Mouse (Mus musculus) gastrocnemius, postnatal 25 days (tissue): ENCODE results near the gene Spire2. TPM values are rescaled to one million over a fixed set of nuclear protein-coding genes. Genes with fewer than 3 reads are reported as not detected.
"Not testable (repeated sequence)": the region's sequence is repeated elsewhere in the genome, so short reads cannot be mapped to it uniquely, and the experiment has no call there.

ENCODE experiments used
- DNase-seq: peaks from one replicate; pipeline ENCODE4 v3.0.0; 2022
- long read RNA-seq, 2 experiments: library from polyadenylated mRNA; stranded (forward); transcript quantifications; one replicate each; pipeline ENCODE4 v2.0.0; 2021
- total RNA-seq, 2 experiments: library from RNA; stranded (reverse); gene quantifications; 1 replicate in 1 of 2; 2 replicates in 1 of 2; pipeline ENCODE4 v1.2.3; 2021

Gene Spire2
- under 1 TPM; 0.19 to 0.49 TPM for total RNA-seq
- long read RNA-seq, experiment 1: 0 reads
- long read RNA-seq, experiment 2: 0 reads

- DNase-seq: peak; percentile 56
Measured at GRCm38 (mm10) chr8:123332262-123333090, at the start of gene Spire2. Gene Spire2, plus strand, starts transcription at chr8:123332713.

DNA sequence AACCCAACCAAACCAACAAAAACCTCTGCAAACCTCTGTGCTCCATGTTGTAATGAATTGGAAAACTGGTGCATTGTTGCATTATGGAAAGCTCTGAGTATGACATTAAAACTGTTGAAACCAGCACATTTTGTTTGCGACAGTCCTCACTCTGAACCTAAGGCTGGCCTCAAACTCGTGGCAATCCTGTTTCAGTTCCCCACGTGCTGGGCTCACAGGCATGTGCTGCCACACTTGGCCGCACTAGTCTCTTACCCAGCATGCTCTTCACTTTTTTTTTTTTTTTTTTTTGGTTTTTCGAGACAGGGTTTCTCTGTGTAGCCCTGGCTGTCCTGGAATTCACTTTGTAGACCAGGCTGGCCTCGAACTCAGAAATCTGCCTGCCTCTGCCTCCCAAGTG, 49.5 kb upstream of the Spire2 start:
- DNase-seq: not testable (repeated sequence)

- no peak for DNase-seq
Measured at GRCm38 (mm10) chr8:123283991-123284390, 48.5 kb upstream of the Spire2 start.

DNA sequence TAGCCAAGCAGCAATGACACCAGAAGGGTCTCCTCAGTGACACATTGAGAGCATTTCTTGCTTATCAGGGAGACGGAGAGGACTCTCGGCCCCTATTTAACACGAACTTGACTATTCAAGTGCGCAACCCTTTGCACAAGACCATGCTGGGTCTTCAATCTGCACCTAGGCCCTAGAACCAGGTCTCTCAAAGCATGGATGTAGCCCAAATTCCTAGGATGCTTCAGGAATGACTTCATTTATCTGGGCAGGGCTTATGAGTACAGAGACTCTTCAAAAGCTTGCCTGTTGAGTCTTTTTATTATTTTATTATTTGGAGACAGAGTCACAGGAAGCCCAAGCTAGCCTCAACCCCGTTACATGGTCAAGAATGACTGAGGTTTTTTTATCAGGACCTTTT, 48.0 kb upstream of the Spire2 start:
- no peak for DNase-seq

DNA sequence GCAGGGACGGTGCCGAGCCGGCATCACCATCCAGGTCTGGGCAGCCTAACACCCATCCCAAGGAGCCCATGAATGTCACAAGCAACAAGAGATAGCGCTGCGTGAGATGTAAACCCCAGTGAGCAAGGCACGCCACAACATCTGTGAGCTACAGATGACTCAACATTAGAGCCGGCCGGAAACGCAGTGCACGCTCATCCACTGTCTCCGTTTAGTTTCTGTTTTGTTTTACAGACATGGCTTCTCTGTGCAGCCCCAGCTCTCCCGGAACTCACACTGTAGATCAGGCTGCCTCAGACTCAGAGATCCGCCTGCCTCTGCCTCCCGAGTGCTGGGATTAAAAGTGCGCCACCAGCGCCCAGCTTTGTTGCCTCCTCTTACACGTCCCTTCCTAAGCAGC, 45.2 kb upstream of the Spire2 start:
- no peak for DNase-seq

GRCm38 (mm10) chr8:123290166-123290565, 42.3 kb upstream of the Spire2 start:
- no peak for DNase-seq

DNA sequence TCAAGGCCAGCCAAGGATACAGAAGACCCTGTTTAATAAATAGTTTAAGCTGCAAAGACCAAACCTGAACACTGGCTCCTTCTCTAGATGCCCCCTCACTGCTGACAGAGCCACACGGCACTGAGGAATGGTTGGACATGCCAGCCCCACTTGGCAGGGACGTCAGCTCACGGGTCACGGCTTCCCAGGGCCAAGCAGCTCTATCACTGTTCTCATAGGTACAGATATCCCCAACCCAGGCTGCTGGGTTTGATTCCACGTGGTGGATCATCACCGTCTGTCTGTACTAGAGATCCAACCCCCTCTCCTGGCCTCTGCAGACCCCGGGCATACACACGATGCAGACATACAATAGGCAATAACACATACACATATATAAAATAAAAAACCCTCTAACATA, 41.8 kb upstream of the Spire2 start:
- no peak for DNase-seq

DNA sequence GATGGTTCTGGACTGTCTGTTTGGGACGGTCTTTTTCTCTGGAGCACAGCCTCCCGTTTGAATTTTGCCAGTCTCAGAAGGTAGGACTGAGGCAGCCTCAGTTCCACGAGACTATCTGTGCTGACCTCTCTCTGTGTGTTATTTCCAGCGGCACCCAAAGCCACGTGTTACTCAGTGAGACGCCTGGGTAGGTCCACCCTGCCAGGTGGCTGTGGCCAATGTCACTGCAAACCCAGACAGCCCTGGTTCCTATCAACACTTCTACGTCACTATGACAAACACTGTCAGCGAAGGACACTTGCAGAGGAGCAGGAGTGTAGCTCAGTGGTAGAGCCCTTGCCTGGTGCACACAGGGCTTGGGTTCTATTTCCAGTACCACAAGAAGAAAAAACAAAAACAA, 40.8 kb upstream of the Spire2 start:
- DNase-seq: no peak

GRCm38 (mm10) chr8:123292281-123292680, 40.2 kb upstream of the Spire2 start:
- DNase-seq: no peak

GRCm38 (mm10) chr8:123292785-123293184, 39.7 kb upstream of the Spire2 start:
- no peak for DNase-seq

DNA sequence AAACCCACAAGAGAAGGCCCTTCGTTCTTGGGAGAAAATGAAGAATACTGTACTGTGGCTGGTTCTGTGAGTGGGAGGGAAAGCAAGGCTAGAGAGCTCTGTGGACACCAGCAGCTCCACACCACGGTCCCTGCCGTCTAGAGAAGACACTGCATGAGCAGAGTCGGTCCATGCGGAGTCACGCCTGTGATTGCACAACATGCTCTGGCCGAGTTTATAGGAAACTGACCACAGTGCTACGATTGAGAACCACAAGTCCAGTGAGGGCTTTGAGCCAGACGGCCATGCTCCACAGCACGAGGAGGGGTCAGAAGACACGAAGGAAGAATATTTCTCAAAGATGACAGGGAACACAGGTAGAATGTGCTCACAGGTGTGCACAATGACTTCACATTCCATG, 34.2 kb upstream of the Spire2 start:
- DNase-seq: no peak

DNA sequence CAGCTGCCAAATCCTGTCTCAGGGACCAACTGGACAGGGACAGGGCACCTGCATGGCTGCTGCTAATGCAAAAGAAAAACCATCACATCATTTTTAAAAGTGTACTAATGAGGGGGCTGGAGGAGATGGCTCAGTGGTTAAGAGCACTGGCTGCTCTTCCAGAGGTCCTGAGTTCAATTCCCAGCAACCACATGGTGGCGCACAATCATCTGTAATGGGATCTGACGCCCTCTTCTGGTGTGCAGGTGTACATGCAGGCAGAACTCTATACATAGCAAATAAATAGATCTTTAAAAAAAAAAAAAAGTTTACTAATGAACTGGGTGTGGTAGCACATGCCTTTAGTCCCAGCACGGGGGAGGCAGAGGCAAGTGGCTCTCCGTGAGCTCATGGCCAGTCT, 23.8 kb upstream of the Spire2 start:
- DNase-seq: no peak

DNA sequence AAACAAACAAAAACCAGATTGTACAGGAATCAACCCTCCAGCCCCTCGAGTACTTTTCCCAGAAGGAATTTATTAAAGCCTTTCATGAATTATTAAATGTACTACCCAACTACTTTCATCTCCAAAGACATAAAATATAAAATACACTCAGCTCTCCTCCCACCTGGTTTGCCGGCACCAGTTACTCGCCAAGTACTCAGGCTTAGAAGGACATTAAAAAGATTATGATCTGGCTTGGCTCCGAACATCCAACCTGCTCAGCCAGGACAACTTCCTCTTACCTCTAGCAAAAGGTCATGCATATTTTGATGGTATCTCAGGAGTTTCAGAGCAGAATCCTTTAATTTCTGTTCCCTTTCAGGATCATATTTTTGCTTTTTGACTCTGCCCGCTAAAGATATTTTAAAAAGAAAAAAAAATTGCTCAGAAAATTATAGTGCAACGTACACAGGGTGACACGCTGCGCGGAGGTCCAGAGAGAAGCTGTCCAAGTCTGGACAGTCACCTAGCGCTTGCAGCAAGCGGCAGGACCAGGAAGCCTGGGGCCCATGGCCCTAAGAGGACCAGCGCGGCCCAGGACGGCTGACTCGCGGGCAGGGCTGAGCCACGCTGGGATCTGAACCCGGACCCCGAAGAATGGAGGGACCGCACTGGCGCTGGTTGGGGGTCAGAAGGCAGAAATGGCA, 14.6 kb upstream of the Spire2 start:
- no peak for DNase-seq

DNA sequence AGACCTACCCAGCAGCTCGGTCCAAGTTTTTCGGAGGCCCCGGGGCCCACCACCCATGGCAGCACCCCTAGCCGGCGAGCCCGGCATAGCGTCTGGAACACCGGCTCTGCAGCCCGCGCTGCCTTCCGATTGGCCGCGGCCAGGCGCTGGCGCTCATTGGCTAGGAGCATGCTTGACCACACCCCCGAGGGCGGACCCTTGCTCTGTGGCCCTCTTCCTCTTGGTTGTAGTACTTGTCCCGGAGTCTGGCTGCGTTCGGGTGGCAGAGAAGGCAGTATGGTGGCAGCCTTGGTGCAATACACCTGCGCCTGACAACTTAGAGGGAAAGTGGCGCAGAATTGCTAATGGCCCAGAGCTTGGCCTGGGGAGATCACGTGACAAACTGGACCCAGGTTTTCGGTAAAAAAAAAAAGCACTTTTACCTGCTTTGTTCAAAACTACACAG, 14.0 kb upstream of the Spire2 start, which contains the start of gene Fanca:
Gene Fanca (minus strand): TSS at position 110 of the 445 bp plus-strand sequence.
- peak; percentile 93 for DNase-seq

DNA sequence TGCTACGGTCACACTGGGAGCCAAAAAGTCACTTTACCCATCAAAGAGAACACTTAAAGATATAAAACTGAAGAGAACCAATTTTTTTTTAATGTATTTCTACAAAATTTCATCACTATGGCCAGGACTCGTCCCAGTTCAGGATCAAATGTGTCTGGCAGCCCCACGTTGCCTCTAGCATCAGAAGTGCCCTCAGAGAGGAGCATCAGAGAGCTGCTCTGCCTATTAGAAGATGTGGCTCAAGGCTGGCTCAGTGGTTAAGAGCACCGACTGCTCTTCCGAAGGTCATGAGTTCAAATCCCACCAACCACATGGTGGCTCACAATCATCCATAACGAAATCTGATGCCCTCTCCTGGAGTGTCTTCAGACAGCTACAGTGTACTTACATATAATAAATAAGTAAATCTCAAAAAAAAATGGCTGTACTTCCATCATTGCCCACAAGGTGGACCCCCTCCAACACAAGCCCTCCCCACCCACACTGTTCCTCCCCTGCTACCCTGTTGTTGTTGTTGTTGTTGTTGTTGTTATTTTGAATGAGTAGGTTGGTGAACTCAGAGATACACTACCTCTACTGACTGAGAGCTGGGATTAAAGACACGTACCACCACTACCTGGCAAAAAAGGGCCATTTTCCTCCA, 12.9 kb upstream of the Spire2 start:
- DNase-seq: no peak

DNA sequence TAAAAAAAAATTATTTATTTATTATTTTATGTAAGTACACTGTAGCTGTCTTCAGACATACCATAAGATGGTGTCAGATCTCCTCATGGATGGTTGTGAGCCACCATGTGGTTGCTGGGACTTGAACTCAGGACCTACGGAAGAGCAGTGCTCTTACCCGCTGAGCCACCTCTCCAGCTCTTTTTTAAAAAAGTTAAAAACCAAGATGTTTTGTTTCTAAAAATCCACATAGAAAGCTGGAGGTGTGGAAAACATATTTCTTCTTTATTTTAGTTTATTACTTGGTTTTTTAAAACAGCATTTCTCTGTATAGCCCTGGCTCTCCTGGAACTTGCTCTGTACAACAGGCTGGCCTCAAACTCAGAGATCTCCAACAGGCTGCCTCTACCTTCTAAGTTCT, 4.0 kb upstream of the Spire2 start:
- no peak for DNase-seq

GRCm38 (mm10) chr8:123329350-123329749, 3.2 kb upstream of the Spire2 start:
- DNase-seq: no peak

DNA sequence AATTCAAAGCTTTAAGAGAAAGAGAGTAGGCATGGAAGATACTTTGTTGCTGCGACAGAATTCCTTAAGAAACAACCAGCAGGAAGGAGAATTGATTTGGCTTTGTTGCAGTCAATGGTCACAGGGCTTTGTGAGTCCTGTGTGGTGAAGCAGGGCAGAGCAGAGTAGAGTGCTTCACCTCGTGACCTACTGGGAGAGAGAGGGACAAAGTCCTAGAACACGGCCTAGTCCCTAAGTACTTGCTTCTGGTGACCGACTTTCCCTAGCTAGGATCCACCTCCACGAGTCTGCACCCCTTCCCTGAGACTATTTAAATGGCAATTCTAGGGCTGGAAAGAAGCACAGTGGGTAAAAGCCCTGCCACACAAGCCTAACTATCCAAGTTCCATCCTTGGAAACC, 2.6 kb upstream of the Spire2 start:
- no peak for DNase-seq

DNA sequence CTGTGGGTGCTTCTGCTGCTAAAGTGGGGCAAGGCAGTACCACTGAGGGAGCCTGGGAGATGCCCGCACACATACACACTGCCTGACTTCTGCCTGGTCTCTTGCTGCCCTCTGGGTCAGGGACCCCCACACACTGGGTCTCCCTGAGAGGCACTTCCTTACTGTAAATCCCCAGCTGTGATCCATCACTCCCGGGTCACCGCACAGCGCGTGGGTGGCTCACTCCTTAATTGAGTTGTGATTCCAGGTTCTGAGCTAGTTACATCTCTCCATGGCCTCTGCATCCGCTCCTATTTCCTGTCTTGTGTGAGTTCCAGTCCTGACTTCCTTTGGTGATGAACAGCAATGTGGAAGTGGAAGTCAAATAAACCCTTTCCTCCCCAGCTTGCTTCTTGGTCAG, 1.8 kb upstream of the Spire2 start:
- DNase-seq: no peak

GRCm38 (mm10) chr8:123331301-123331700, 1.2 kb upstream of the Spire2 start:
- no peak for DNase-seq

DNA sequence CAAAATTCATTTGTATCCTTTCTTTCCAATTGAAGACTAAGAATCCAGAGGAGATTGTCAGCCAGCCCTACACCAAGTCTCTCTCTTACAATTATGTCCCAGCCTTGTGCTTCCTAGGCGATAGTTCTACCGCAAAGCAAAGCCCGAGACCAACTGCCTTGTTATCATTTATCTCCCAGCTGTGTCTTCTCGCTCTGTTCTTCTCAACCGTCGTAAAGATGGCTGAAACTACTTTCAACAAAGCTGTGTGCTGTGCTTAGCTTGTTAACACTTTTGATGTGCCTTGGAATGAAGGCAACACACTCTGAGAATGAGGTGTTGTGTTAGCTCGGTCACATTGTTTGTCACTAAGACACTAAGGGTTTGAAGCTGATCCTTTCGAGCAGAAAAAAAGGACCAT, 703 bp upstream of the Spire2 start:
- DNase-seq: no peak

DNA sequence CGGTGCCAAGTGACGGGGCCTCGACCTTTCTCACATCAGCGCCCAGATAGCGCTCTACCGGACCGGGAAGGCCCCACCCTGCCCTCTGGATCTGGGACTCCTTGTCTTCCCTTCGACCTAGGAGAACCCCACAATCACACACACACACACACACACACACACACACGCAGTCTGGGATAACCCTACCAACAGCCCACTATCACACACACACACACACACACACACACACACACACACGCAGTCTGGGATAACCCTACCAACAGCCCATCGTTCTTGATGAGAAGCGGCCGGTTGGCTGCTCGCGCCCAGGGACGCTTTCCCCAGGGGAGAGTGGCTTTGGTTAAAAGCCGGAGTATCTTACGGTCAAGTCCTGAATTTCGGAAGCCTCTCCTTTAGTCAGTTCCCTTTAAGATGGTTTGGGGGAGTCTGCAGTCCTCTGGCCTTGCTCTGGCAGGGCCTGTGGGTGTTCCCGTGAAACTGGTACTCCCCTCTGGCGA, 626 bp downstream of the Spire2 start:
- DNase-seq: no peak

DNA sequence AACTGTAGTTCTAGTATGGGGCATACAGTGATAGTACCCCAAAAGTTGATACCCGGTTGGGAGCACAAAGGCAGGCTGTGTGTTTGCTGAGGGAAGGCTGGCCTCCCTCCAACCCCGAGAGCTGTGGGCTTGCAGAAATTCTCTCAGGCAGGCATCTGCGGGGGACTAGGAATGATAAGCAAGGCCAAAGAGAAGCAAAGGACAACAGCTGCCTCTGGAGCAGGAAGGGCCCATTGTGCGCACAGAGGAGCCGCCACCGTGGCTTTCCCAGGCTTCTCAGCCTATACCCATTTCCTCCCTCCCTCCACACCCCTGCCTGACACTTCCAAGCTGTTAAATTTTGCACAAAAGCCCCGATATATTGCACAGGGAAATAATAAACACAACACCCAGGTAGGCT, 1.4 kb downstream of the Spire2 start:
- DNase-seq: no peak
